Mouse (Mus musculus): ENCODE measurements around the gene Nsun7. TPM values are rescaled to one million over a fixed set of nuclear protein-coding genes. Genes with fewer than 3 reads are reported as not detected.

Gene Nsun7
- total RNA-seq, 2 experiments from 2014 or later: not detected

GRCm38 (mm10) chr5:66327949-66328726 is 68.4 kb downstream of the Nsun7 start:
- ATAC-seq (replicated peaks; ENCODE audit: low FRiP score, poor library complexity, severe bottlenecking): no peak

- ATAC-seq (replicated peaks; ENCODE audit: low FRiP score, poor library complexity, severe bottlenecking): no peak
These were observed 69.1 kb downstream of the Nsun7 start for GRCm38 (mm10) chr5:66328766-66329165.

- ATAC-seq (replicated peaks; ENCODE audit: low FRiP score, poor library complexity, severe bottlenecking): no peak
These were observed 71.1 kb downstream of the Nsun7 start for GRCm38 (mm10) chr5:66330806-66331205.

GRCm38 (mm10) chr5:66337025-66337968 is 77.6 kb downstream of the Nsun7 start:
- ATAC-seq (replicated peaks; ENCODE audit: low FRiP score, poor library complexity, severe bottlenecking): no peak

GRCm38 (mm10) chr5:66337969-66338345 is 78.3 kb downstream of the Nsun7 start:
- ATAC-seq (replicated peaks; ENCODE audit: low FRiP score, poor library complexity, severe bottlenecking): no peak

GRCm38 (mm10) chr5:66338583-66338982 is 78.9 kb downstream of the Nsun7 start:
- no peak for ATAC-seq (replicated peaks; ENCODE audit: low FRiP score, poor library complexity, severe bottlenecking)

- no peak for ATAC-seq (replicated peaks; ENCODE audit: low FRiP score, poor library complexity, severe bottlenecking)
These were observed 80.8 kb downstream of the Nsun7 start for GRCm38 (mm10) chr5:66340356-66341102.

GRCm38 (mm10) chr5:66341848-66342247 is 82.2 kb downstream of the Nsun7 start:
- ATAC-seq (replicated peaks; ENCODE audit: low FRiP score, poor library complexity, severe bottlenecking): no peak

- no peak for ATAC-seq (replicated peaks; ENCODE audit: low FRiP score, poor library complexity, severe bottlenecking)
These were observed 82.6 kb downstream of the Nsun7 start for GRCm38 (mm10) chr5:66342285-66342684.

GRCm38 (mm10) chr5:66344182-66344581 is 84.5 kb downstream of the Nsun7 start:
- ATAC-seq (replicated peaks; ENCODE audit: low FRiP score, poor library complexity, severe bottlenecking): no peak

- no peak for ATAC-seq (replicated peaks; ENCODE audit: low FRiP score, poor library complexity, severe bottlenecking)
These were observed 85.4 kb downstream of the Nsun7 start for GRCm38 (mm10) chr5:66345140-66345539.

- no peak for ATAC-seq (replicated peaks; ENCODE audit: low FRiP score, poor library complexity, severe bottlenecking)
These were observed 87.1 kb downstream of the Nsun7 start for GRCm38 (mm10) chr5:66346756-66347155.

Other genes with a start within 250 kb of the Nsun7 start
- gene Rbm47, start 86.8 kb upstream of the Nsun7 start, total RNA-seq (2015; ENCODE audit: low replicate concordance): 2.5 and 5.6 TPM in 2 replicates
- 0.68 and 3.8 TPM in 2 replicates for gene Rbm47, start 86.8 kb upstream of the Nsun7 start, total RNA-seq (2017; ENCODE audit: low replicate concordance)

Measured in erythroblast, adult 5-6 weeks (primary cell).